Mouse (Mus musculus) limb, embryonic 10.5 days (tissue): Measurements from ENCODE around the gene Hnrnpa1. TPM values are rescaled to one million over a fixed set of nuclear protein-coding genes. Genes with fewer than 3 reads are reported as not detected.
A peak's percentile ranks its signal among the peaks of the same experiment; 100 is the strongest.
"Not testable (repeated sequence)": the region's sequence is repeated elsewhere in the genome, so short reads cannot be mapped to it uniquely, and the experiment has no call there.

Source experiments
- DNase-seq: peaks from one replicate; pipeline ENCODE4 v3.0.0-alpha.2; 2017; ENCODE audit warnings: low spot score
- H3K27ac ChIP-seq: fragments of 300-500 bp; sonication (generic); 2 replicates; pipeline ENCODE4 v1.5.1; 2016; ENCODE audit warnings: mild to moderate bottlenecking
- H3K27me3 ChIP-seq: fragments of 300-500 bp; sonication (generic); 2 replicates; pipeline ENCODE4 v1.6.1; 2016; ENCODE audit warnings: low read depth, mild to moderate bottlenecking; ENCODE audit not compliant: poor library complexity, severe bottlenecking
- H3K36me3 ChIP-seq: fragments of 300-500 bp; sonication (generic); 2 replicates; pipeline ENCODE4 v1.6.1; 2016; ENCODE audit warnings: mild to moderate bottlenecking, moderate library complexity
- H3K4me1 ChIP-seq: fragments of 300-500 bp; sonication (generic); 2 replicates; pipeline ENCODE4 v1.6.1; 2016
- H3K4me3 ChIP-seq: fragments of 300-500 bp; sonication (generic); 2 replicates; pipeline ENCODE4 v1.5.1; 2016; ENCODE audit warnings: mild to moderate bottlenecking, moderate library complexity
- H3K9me3 ChIP-seq: fragments of 300-500 bp; sonication (generic); replicated peaks from 2 replicates; pipeline ENCODE4 v1.6.1; 2016; ENCODE audit warnings: mild to moderate bottlenecking
- WGBS: fragments of 180-500 bp; shearing (Covaris S2); methylation state at CpG from one replicate; pipeline ENCODE4 v1.1.7; 2016; 5-methylcytosine and 5-hydroxymethylcytosine counted together
- polyA plus RNA-seq: library from polyadenylated mRNA; unstranded; fragments of >200 nt; fragmentation: Nextera tagmentation; extraction: Ambion mirVana; gene quantifications from 2 replicates; pipeline ENCODE4 v1.2.1, GENCODE M21; 2016

Hnrnpa1 gene
- polyA plus RNA-seq, 1 experiment from 2014 or later = 1,775 TPM

- DNase-seq = no peak
- Histone ChIP-seq H3K36me3 (peaks cover 49% of the 10 kb centered on the region), H3K4me3 (no peak overlapping the region), H3K9me3 (no peaks in the 10 kb centered on the region), H3K27ac (no peak overlapping the region), H3K4me1 (peaks cover 12% of the 10 kb centered on the region), H3K27me3 (no peaks in the 10 kb centered on the region)
- WGBS = 95% methylated on average over 1 of the region's 1 CpGs
Observed at GRCm38 (mm10) chr15:103221386-103221785, 18.8 kb upstream of the Hnrnpa1 start.

- Histone ChIP-seq H3K36me3 (peaks cover 48% of the 10 kb centered on the region), H3K4me3 (no peak overlapping the region)
- no peak for DNase-seq
Observed at GRCm38 (mm10) chr15:103224161-103224560, 16.1 kb upstream of the Hnrnpa1 start.

GRCm38 (mm10) chr15:103227022-103227421, 13.2 kb upstream of the Hnrnpa1 start:
- DNase-seq = no peak
- H3K27ac ChIP-seq = no peak overlapping the region
- H3K27me3 ChIP-seq = no peaks in the 10 kb centered on the region
- WGBS = 92% methylated on average over 3 of the region's 3 CpGs
- H3K36me3 ChIP-seq = peaks cover 25% of the 10 kb centered on the region
- H3K4me3 ChIP-seq = no peak overlapping the region
- no peaks in the 10 kb centered on the region for H3K9me3 ChIP-seq
- no peaks in the 10 kb centered on the region for H3K4me1 ChIP-seq

More at GRCm38 (mm10) chr15:103224161-103224560, 16.1 kb upstream of the Hnrnpa1 start:
- Histone ChIP-seq H3K9me3 (no peaks in the 10 kb centered on the region), H3K4me1 (no peaks in the 10 kb centered on the region), H3K27me3 (no peaks in the 10 kb centered on the region), H3K27ac (no peak overlapping the region)
- 93% methylated on average over 2 of the region's 2 CpGs for WGBS

- H3K36me3 ChIP-seq = peaks cover 22% of the 10 kb centered on the region
- 86% methylated on average over 2 of the region's 2 CpGs for WGBS
- H3K4me3 ChIP-seq = no peak overlapping the region
- H3K27ac ChIP-seq = no peak overlapping the region
- H3K27me3 ChIP-seq = no peaks in the 10 kb centered on the region
- no peak for DNase-seq
- no peaks in the 10 kb centered on the region for H3K4me1 ChIP-seq
- H3K9me3 ChIP-seq = no peaks in the 10 kb centered on the region
Observed at GRCm38 (mm10) chr15:103227572-103227971, 12.7 kb upstream of the Hnrnpa1 start.

GRCm38 (mm10) chr15:103228904-103229303, 11.3 kb upstream of the Hnrnpa1 start:
- no peak for DNase-seq
- WGBS = 90% methylated on average over 2 of the region's 2 CpGs
- no peak overlapping the region for H3K27ac ChIP-seq
- H3K4me1 ChIP-seq = no peaks in the 10 kb centered on the region
- H3K4me3 ChIP-seq = no peak overlapping the region
- H3K36me3 ChIP-seq = peaks cover 27% of the 10 kb centered on the region
- no peaks in the 10 kb centered on the region for H3K27me3 ChIP-seq
- no peaks in the 10 kb centered on the region for H3K9me3 ChIP-seq

- H3K36me3 ChIP-seq = peaks cover 51% of the 10 kb centered on the region
- H3K27ac ChIP-seq = no peak overlapping the region
Observed at GRCm38 (mm10) chr15:103233119-103233518, 7.1 kb upstream of the Hnrnpa1 start.

GRCm38 (mm10) chr15:103237295-103237694, 2.9 kb upstream of the Hnrnpa1 start:
- Histone ChIP-seq H3K4me1 (peaks cover 13% of the 10 kb centered on the region), H3K27me3 (no peaks in the 10 kb centered on the region), H3K9me3 (no peaks in the 10 kb centered on the region), H3K36me3 (peaks cover 63% of the 10 kb centered on the region), H3K4me3 (no peak overlapping the region), H3K27ac (no peak overlapping the region)
- no peak for DNase-seq
- WGBS = 97% methylated on average over 7 of the region's 7 CpGs

More at GRCm38 (mm10) chr15:103233119-103233518, 7.1 kb upstream of the Hnrnpa1 start:
- Histone ChIP-seq H3K27me3 (no peaks in the 10 kb centered on the region), H3K4me3 (no peak overlapping the region), H3K4me1 (peaks cover 2% of the 10 kb centered on the region), H3K9me3 (no peaks in the 10 kb centered on the region)
- no peak for DNase-seq
- WGBS = 96% methylated on average over 2 of the region's 2 CpGs

- H3K4me3 ChIP-seq = peak overlapping the region; percentile 73
- H3K27me3 ChIP-seq = no peaks in the 10 kb centered on the region
- H3K27ac ChIP-seq = peak overlapping the region; percentile 96
- DNase-seq = peak; percentile 92
- H3K36me3 ChIP-seq = peaks cover 66% of the 10 kb centered on the region
- H3K9me3 ChIP-seq = no peaks in the 10 kb centered on the region
- under 1% methylated on average over 26 of the region's 26 CpGs for WGBS
- H3K4me1 ChIP-seq = peaks cover 24% of the 10 kb centered on the region
Observed at GRCm38 (mm10) chr15:103239130-103239684, 1.0 kb upstream of the Hnrnpa1 start.

GRCm38 (mm10) chr15:103239685-103240159, 510 bp upstream of the Hnrnpa1 start, which contains the start of gene Cbx5:
TSS of gene Cbx5 (minus strand) at chr15:103239816.
- no peaks in the 10 kb centered on the region for H3K27me3 ChIP-seq
- H3K9me3 ChIP-seq = no peaks in the 10 kb centered on the region
- H3K27ac ChIP-seq = peak within 1 kb of the TSS; percentile 96
- WGBS = under 1% methylated on average over 39 of the region's 39 CpGs
- peak; percentile 95 for DNase-seq
- peaks cover 61% of the 10 kb centered on the region for H3K36me3 ChIP-seq
- peaks cover 24% of the 10 kb centered on the region for H3K4me1 ChIP-seq
- peak within 1 kb of the TSS; percentile 73 for H3K4me3 ChIP-seq

GRCm38 (mm10) chr15:103241071-103242018, 1.1 kb downstream of the Hnrnpa1 start:
- 12% methylated on average over 12 of the region's 12 CpGs for WGBS
- Histone ChIP-seq H3K27ac (peak overlapping the region; percentile 96), H3K36me3 (peaks cover 61% of the 10 kb centered on the region), H3K4me1 (peaks cover 24% of the 10 kb centered on the region), H3K4me3 (peak overlapping the region; percentile 73)
- not testable (repeated sequence) for H3K9me3 ChIP-seq, DNase-seq, H3K27me3 ChIP-seq

- Histone ChIP-seq H3K4me3 (peak overlapping the region; percentile 73), H3K36me3 (peaks cover 66% of the 10 kb centered on the region), H3K27ac (0 out of 2 replicates have a peak overlapping the region, but pooled peaks have one; percentile 6), H3K27me3 (no peaks in the 10 kb centered on the region), H3K4me1 (peaks cover 24% of the 10 kb centered on the region), H3K9me3 (no peaks in the 10 kb centered on the region)
- WGBS = 81% methylated on average over 8 of the region's 8 CpGs
- DNase-seq = peak; percentile 34
Observed at GRCm38 (mm10) chr15:103242885-103243284, 2.7 kb downstream of the Hnrnpa1 start.

- WGBS = 82% methylated on average over 6 of the region's 6 CpGs
- no peaks in the 10 kb centered on the region for H3K9me3 ChIP-seq
- H3K4me3 ChIP-seq = no peak overlapping the region
- no peak overlapping the region for H3K27ac ChIP-seq
- H3K27me3 ChIP-seq = no peaks in the 10 kb centered on the region
- no peak for DNase-seq
- H3K36me3 ChIP-seq = peaks cover 84% of the 10 kb centered on the region
- H3K4me1 ChIP-seq = peaks cover 24% of the 10 kb centered on the region
Observed at GRCm38 (mm10) chr15:103245616-103246015, 5.4 kb downstream of the Hnrnpa1 start.
